Mouse (Mus musculus) retina, postnatal 7 days (tissue): Measurements from ENCODE around the gene Apob.
A peak's percentile ranks its signal among the peaks of the same experiment; 100 is the strongest.

Source experiments
- DNase-seq: peaks from one replicate; pipeline ENCODE4 v3.0.0-alpha.2; 2012; ENCODE audit warnings: low read depth, low spot score

The Apob gene

DNA sequence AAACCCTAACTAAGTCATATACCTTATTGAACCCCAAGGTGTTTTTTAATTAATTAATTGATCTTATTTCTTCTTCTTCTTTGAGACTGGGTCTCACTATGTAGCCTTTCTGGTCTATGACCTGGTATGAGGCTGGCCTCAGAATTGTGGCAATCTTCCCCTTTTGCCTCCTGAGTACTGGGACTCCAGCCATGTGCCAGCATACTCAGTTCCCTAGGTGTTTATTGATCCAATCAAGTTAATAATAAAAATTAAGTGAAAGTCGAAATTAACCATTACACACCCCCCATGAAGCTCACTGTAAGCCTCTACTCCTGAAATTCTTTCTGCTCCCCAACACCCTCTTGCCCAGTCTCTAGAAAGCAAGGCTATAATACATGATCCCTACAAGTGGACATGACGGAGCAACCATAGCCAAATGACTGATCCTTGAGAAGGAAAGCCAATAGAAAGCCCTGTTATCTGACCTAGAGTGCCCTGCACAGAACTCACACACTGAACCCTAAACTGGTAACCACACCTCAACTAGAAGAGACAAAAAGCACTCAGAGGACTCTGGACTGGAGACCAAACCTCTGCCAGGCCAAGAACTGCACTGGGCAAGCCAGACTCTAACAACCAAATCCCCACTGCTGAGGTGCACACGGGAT, 60.8 kb downstream of the Apob start:
- DNase-seq: no peak

DNA sequence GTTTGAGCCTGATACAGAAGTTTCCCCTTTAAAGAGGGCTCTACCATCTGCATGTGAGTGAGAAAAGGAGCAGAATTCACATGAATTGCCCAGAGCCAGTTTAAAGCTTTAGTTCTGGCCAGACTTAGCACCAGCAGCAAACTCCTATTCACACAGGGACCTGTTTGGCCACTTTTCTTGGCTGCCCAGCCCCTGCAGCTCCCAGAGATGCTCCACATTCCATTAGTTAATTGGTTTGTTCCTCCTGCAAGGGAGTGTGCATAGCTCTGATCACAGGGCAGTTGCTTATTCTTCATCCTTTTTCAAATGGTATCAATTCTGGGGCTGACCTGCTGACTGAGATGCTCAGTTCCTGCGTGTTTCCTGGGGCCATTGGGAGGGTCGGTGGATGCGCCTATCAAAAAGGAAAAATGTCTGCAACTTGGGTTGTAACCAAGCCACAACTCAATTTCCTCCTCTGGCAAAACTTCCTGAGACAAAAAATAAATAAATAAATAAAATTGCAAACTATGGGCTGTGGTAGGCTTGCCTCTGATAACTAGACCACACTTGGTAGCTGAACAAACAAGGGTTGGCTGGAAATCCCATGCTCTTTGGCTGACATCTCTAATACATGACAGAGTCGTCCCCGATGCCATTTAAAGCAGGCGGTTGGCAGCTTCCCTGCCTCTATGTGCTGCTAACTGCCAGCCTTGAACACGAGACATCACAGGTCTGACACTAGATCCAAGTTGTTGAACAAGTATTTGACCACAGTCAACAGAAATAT, 65.4 kb downstream of the Apob start:
- no peak for DNase-seq

DNA sequence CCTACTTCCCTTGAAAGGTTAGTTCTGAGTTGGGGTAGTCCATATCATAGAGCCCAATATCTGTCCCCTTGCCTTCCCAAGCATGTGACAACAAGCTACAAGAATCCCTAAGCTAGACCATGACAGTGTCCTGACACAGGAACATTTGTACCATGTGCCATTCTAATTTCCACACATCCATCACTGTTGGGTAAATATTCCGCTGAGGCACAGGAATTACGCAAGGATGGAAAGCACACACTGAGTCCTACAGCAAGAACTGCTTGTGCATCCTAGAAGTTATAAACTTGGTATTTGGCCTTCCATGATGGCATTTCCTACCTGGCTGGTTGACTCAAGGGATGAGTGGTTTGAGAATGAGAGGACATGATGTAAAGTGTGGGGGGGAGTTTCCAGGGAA, 69.6 kb downstream of the Apob start:
- no peak for DNase-seq

DNA sequence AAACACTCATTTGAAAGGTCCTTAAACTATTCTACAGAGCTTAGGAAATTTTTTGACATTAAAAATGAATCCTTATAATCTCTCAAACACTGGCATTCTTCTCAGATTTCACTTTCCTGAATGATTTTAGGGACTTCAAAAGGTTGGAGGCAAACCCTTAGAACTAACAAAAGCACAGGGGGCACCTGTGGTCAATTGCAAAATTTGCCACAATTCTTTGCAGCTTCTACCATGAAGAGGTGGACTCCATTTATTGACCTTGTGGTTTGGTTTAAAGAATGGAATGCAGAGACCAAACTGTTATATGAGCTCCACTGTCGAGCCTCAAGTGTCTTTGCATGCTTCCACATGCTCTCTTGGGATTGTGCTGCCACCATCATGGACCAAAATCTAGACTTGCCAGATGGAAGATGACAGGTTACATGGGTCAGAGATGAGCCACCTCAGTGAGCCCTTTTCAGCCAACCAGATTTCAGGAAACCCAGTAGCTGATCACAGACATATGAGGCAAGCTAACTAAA, 70.4 kb downstream of the Apob start:
- DNase-seq: no peak

DNA sequence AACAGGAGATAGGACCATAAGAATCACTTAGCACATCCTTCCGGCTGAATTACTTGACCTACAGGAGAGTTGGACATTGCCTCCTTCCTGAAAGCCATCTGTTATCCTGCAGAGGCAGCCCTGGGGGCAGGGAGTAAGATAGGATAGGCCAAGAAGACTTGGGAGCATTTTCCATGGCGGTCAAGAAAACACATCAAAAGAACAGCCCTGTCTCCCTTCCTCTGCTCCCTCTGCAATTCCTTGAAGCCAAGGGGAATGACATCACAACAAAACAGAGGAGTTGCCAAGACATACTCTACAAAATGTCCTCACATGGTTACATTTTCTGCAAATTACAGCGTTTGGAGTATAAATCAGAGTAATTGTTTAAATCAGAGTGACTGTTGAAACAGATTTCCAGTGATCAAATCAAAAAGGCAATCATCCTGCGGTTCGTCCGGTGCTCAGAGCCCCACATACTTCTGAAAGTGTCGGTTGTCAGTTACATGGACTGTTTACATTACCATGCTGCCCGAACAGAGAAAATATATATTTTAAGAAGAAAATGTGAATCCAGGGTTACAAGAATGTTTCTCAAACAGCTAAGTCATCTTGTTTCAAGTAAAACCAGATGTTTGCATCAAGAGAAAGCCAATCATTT, 78.7 kb downstream of the Apob start:
- no peak for DNase-seq

DNA sequence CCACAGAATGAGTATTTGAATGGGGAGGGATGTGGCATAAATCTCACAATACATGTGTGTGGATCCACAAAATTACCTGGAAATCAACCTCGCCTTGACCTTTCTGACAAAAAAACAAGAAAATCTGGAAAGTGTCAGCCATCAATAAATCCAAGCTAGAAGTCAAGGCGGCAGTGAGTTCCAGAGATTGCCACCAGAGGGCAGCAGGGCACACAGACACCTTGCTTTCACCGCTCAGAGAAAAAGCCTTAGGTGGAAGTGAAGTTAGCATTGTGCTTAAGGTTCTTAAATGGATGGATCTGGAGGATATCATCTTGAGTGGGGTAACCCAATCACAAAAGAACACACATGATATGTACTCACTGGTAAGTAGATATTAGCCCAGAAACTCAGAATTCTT, 82.1 kb downstream of the Apob start:
- DNase-seq: peak; percentile 24

DNA sequence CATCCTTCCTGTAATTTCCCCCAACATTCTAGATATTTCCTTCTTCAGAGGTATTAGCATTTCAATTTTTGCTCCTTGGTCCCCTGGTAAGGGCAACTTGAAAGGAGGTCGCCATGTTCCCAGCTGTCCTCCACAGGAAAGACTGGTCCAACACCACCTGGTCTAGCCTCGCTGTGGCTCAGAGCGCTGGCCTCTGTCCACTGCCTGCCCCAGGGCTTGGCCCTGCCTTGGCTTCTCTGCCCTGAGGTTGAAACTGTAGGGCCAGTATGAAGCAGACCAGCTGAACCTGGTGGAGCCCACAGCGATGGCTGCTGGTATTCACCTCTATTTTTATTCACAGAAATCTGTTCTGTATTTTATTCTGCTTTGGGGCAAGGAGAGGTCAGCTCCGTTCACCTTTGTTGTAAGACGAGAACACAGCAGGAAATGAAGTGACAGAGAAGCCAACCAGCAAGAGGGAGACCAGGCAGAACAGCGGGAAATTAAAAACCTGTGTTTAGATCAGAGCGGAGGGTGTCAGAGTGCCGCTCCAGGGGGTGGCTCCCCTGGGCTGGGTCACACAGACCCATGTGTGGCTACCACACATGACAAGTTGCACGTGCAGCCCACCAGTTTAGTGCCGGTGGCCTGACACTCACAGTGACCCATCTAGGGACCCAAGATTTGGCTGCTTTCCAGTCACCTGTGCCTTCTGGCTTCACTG, 86.1 kb downstream of the Apob start:
- DNase-seq: no peak
